Mouse (Mus musculus): ENCODE measurements at regions not wholly inside any gene's neighbourhood (a gene's known extent, or its start where the extent isn't known, plus 50 kb on each side); places are given as distances from the start of the nearest gene placed in this dataset.

GRCm38 (mm10) chr1:39083911-39084826, 98.8 kb downstream of the Pdcl3 start:
- H3K9me3 ChIP-seq = peaks cover 57% of the 10 kb centered on the region
- no peak overlapping the region for H3K4me3 ChIP-seq (replicated peaks)
- H3K4me1 ChIP-seq = peaks cover 23% of the 10 kb centered on the region
- peaks cover 5% of the 10 kb centered on the region for H3K27me3 ChIP-seq (replicated peaks)
- H3K36me3 ChIP-seq (replicated peaks; ENCODE audit: low read length) = peaks cover 33% of the 10 kb centered on the region
- no peak for TF ChIP-seq FLI1 (IDR thresholded peaks at IDR 0.05; ENCODE audit: low read length)

- Histone ChIP-seq H3K4me3 (replicated peaks) (no peak overlapping the region), H3K9me3 (peaks cover 46% of the 10 kb centered on the region), H3K4me1 (peaks cover 44% of the 10 kb centered on the region), H3K36me3 (replicated peaks; ENCODE audit: low read length) (peaks cover 30% of the 10 kb centered on the region), H3K27me3 (replicated peaks) (peaks cover 5% of the 10 kb centered on the region)
- no peak for TF ChIP-seq FLI1 (IDR thresholded peaks at IDR 0.05; ENCODE audit: low read length)
- TF ChIP-seq GATA1 (IDR thresholded peaks at IDR 0.05; ENCODE audit: borderline replicate concordance, low read length) = no peak
Observed at GRCm38 (mm10) chr1:39086273-39086672, 100.9 kb downstream of the Pdcl3 start.

- Histone ChIP-seq H3K27me3 (replicated peaks) (peaks cover 4% of the 10 kb centered on the region), H3K4me1 (peaks cover 75% of the 10 kb centered on the region), H3K36me3 (replicated peaks; ENCODE audit: low read length) (peaks cover 22% of the 10 kb centered on the region), H3K9me3 (peaks cover 32% of the 10 kb centered on the region), H3K4me3 (replicated peaks) (peak overlapping the region; percentile 81)
- TF ChIP-seq FLI1 (IDR thresholded peaks at IDR 0.05; ENCODE audit: low read length) (no peak), GATA1 (IDR thresholded peaks at IDR 0.05; ENCODE audit: borderline replicate concordance, low read length) (no peak)
Observed at GRCm38 (mm10) chr1:39089875-39090274, 103.7 kb upstream of the Npas2 start.

GRCm38 (mm10) chr1:39091121-39091520, 102.4 kb upstream of the Npas2 start:
- TF ChIP-seq FLI1 (IDR thresholded peaks at IDR 0.05; ENCODE audit: low read length) (no peak), GATA1 (IDR thresholded peaks at IDR 0.05; ENCODE audit: borderline replicate concordance, low read length) (no peak)
- Histone ChIP-seq H3K36me3 (replicated peaks; ENCODE audit: low read length) (peaks cover 11% of the 10 kb centered on the region), H3K4me3 (replicated peaks) (no peak overlapping the region), H3K27me3 (replicated peaks) (no peaks in the 10 kb centered on the region), H3K9me3 (peaks cover 20% of the 10 kb centered on the region), H3K4me1 (peaks cover 86% of the 10 kb centered on the region)

- H3K4me3 ChIP-seq (replicated peaks) = no peak overlapping the region
- TF ChIP-seq FLI1 (IDR thresholded peaks at IDR 0.05; ENCODE audit: low read length) = no peak
- no peak for TF ChIP-seq GATA1 (IDR thresholded peaks at IDR 0.05; ENCODE audit: borderline replicate concordance, low read length)
- peaks cover 88% of the 10 kb centered on the region for H3K4me1 ChIP-seq
- H3K36me3 ChIP-seq (replicated peaks; ENCODE audit: low read length) = peaks cover 9% of the 10 kb centered on the region
- peaks cover 15% of the 10 kb centered on the region for H3K9me3 ChIP-seq
- no peaks in the 10 kb centered on the region for H3K27me3 ChIP-seq (replicated peaks)
Observed at GRCm38 (mm10) chr1:39091638-39092037, 101.9 kb upstream of the Npas2 start.

- no peaks in the 10 kb centered on the region for H3K36me3 ChIP-seq (replicated peaks; ENCODE audit: low read length)
- H3K27me3 ChIP-seq (replicated peaks) = no peaks in the 10 kb centered on the region
- H3K4me3 ChIP-seq (replicated peaks) = no peak overlapping the region
- TF ChIP-seq FLI1 (IDR thresholded peaks at IDR 0.05; ENCODE audit: low read length) (no peak), GATA1 (IDR thresholded peaks at IDR 0.05; ENCODE audit: borderline replicate concordance, low read length) (no peak)
- peaks cover 95% of the 10 kb centered on the region for H3K4me1 ChIP-seq
- no peaks in the 10 kb centered on the region for H3K9me3 ChIP-seq
Observed at GRCm38 (mm10) chr1:39093291-39093690, 100.2 kb upstream of the Npas2 start.

- Histone ChIP-seq H3K27me3 (replicated peaks) (no peaks in the 10 kb centered on the region), H3K4me3 (replicated peaks) (no peak overlapping the region), H3K36me3 (replicated peaks; ENCODE audit: low read length) (no peaks in the 10 kb centered on the region), H3K9me3 (no peaks in the 10 kb centered on the region), H3K4me1 (peaks cover 95% of the 10 kb centered on the region)
- no peak for TF ChIP-seq FLI1 (IDR thresholded peaks at IDR 0.05; ENCODE audit: low read length)
- no peak for TF ChIP-seq GATA1 (IDR thresholded peaks at IDR 0.05; ENCODE audit: borderline replicate concordance, low read length)
Observed at GRCm38 (mm10) chr1:39094001-39094400, 99.5 kb upstream of the Npas2 start.

GRCm38 (mm10) chr1:39095901-39096300, 97.6 kb upstream of the Npas2 start:
- Histone ChIP-seq H3K27me3 (replicated peaks) (no peaks in the 10 kb centered on the region), H3K4me3 (replicated peaks) (no peak overlapping the region), H3K4me1 (peaks cover 82% of the 10 kb centered on the region), H3K36me3 (replicated peaks; ENCODE audit: low read length) (no peaks in the 10 kb centered on the region), H3K9me3 (no peaks in the 10 kb centered on the region)
- TF ChIP-seq GATA1 (IDR thresholded peaks at IDR 0.05; ENCODE audit: borderline replicate concordance, low read length) (no peak), FLI1 (IDR thresholded peaks at IDR 0.05; ENCODE audit: low read length) (no peak)

- Histone ChIP-seq H3K36me3 (replicated peaks; ENCODE audit: low read length) (no peaks in the 10 kb centered on the region), H3K27me3 (replicated peaks) (no peaks in the 10 kb centered on the region), H3K4me1 (peaks cover 74% of the 10 kb centered on the region), H3K9me3 (peaks cover 3% of the 10 kb centered on the region; the same call in 1 of the 2 replicates), H3K4me3 (replicated peaks) (no peak overlapping the region)
- TF ChIP-seq GATA1 (IDR thresholded peaks at IDR 0.05; ENCODE audit: borderline replicate concordance, low read length) = no peak
- TF ChIP-seq FLI1 (IDR thresholded peaks at IDR 0.05; ENCODE audit: low read length) = no peak
Observed at GRCm38 (mm10) chr1:39096726-39097125, 96.8 kb upstream of the Npas2 start.

- Histone ChIP-seq H3K4me3 (replicated peaks) (peak overlapping the region; percentile 50), H3K9me3 (peaks cover 3% of the 10 kb centered on the region; the same call in 1 of the 2 replicates), H3K36me3 (replicated peaks; ENCODE audit: low read length) (no peaks in the 10 kb centered on the region), H3K4me1 (peaks cover 66% of the 10 kb centered on the region), H3K27me3 (replicated peaks) (no peaks in the 10 kb centered on the region)
- TF ChIP-seq GATA1 (IDR thresholded peaks at IDR 0.05; ENCODE audit: borderline replicate concordance, low read length) (no peak), FLI1 (IDR thresholded peaks at IDR 0.05; ENCODE audit: low read length) (no peak)
Observed at GRCm38 (mm10) chr1:39097499-39097898, 96.0 kb upstream of the Npas2 start.

Measured in megakaryocyte, embryonic 14.5 days (primary cell).